Mouse (Mus musculus) liver, embryonic 14 days (tissue): Measurements from ENCODE around the gene Rpl11. TPM values are rescaled to one million over a fixed set of nuclear protein-coding genes. Genes with fewer than 3 reads are reported as not detected.

Experiments used
- polyA plus RNA-seq: library from polyadenylated mRNA; depleted of rRNA; stranded (reverse); fragments of >200 nt; gene quantifications from 2 replicates; pipeline ENCODE4 v1.2.3, GENCODE M21; 2012; rRNA removed

Gene Rpl11
- polyA plus RNA-seq: 859 and 885 TPM in 2 replicates

DNA sequence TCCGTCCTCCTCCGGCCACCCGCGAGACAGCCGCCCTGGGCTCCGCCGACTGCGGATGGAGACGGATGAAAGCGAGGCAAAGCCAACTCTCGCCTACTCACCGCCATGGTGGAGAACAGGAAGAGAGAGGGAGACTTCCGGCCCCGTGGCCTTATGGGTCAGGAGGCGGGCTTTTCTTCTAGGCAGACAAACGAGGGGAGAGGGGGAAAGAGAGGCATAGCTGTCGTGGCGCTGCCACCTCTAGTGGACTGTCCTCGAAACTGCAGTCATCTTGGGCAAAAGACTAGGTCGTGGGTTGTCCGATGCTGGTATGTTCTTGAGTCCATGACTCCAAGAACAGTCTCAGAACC, at the start of gene Rpl11:
Gene Rpl11 (minus strand): TSS at position 182 of the 350 bp plus-strand sequence.

DNA sequence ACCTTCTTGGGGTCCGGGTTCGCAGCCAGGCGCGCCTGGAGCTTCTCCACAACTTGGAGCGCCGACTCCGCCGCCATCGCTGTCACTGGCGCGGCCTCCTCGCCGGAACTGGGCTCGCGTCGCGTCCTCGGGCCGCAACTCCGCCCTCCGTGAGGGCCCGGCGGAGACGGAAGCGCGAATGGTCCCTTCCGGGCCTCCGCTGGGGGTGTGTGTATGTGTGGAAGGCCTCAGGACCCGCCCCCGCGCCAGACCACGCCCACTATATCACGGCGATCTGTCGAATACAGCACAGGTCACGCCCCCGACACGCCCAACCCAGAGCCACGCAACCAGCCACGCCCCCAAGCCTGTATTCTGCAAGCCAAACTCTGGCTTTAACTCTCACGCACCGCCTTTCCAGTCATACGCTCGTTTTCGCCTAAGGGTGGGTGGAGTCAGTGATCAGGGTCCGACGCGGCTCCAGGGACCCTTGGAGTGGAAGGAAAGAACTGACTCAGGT, 31.6 kb downstream of the Rpl11 start, which contains the start of gene Eloa:
Gene Eloa (minus strand): TSS at position 215 of the 499 bp plus-strand sequence.

GRCm38 (mm10) chr4:135986943-135987710, 66.1 kb downstream of the Rpl11 start, which contains the start of gene Pithd1:
Gene Pithd1, minus strand, starts transcription at chr4:135987264.

Other genes starting within 250 kb of the Rpl11 start
- 50.1 and 59.1 TPM in 2 replicates for gene Srsf10, start 197.7 kb downstream of the Rpl11 start, polyA plus RNA-seq
- 47.9 and 52.3 TPM in 2 replicates for gene Pnrc2, start 179.6 kb downstream of the Rpl11 start, polyA plus RNA-seq
- 1.8 and 2.1 TPM in 2 replicates for gene Cnr2, start 158.0 kb downstream of the Rpl11 start, polyA plus RNA-seq
- gene Fuca1, start 132.7 kb downstream of the Rpl11 start, polyA plus RNA-seq: 11.9 and 12.6 TPM in 2 replicates
- 44.8 and 46.2 TPM in 2 replicates for gene Hmgcl, start 107.0 kb downstream of the Rpl11 start, polyA plus RNA-seq
- 19.5 and 25.1 TPM in 2 replicates for gene Gale, start 89.7 kb downstream of the Rpl11 start, polyA plus RNA-seq
- gene Lypla2, start 80.8 kb downstream of the Rpl11 start, polyA plus RNA-seq: 24.8 and 26.6 TPM in 2 replicates
- gene Pithd1, start 66.2 kb downstream of the Rpl11 start, polyA plus RNA-seq: 44.7 and 54.4 TPM in 2 replicates
- 15.9 and 18.6 TPM in 2 replicates for gene Eloa, start 31.7 kb downstream of the Rpl11 start, polyA plus RNA-seq
- gene Id3, start 90.1 kb upstream of the Rpl11 start, polyA plus RNA-seq: 18.2 and 22.3 TPM in 2 replicates
- 35.3 and 43.7 TPM in 2 replicates for gene E2f2, start 119.0 kb upstream of the Rpl11 start, polyA plus RNA-seq
- 1.2 and 1.3 TPM in 2 replicates for gene Asap3, start 152.9 kb upstream of the Rpl11 start, polyA plus RNA-seq
- gene Tcea3, start 194.3 kb upstream of the Rpl11 start, polyA plus RNA-seq: 3.8 and 5.2 TPM in 2 replicates
- gene Zfp46, start 231.3 kb upstream of the Rpl11 start, polyA plus RNA-seq: 2.7 and 2.8 TPM in 2 replicates